Mouse (Mus musculus): ENCODE data around the gene Ube2cbp. TPM values are rescaled to one million over a fixed set of nuclear protein-coding genes. Genes with fewer than 3 reads are reported as not detected.

Gene Ube2cbp
- polyA plus RNA-seq, 1 experiment, result 0.77 TPM

DNA sequence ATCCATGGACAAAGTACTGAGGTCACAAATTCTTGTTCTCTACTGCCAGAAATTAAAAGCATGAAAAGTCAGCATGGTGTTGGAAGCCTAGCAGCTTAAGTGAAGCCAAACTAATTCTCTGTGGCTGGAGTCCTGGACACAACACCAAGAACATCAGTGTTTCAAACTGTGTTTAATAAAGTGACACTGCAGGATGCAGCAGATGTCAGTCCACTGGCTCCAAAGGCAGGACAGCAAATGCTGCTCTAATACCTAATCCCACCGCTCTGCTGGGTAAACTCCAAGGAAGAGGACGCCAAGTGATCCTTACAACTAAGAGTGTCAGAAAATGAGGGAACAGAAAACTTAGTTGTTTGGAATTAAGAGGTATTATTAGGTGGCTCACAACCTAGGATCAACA is 158.2 kb downstream of the Ube2cbp start:
- H3K4me3 ChIP-seq (replicated peaks; ENCODE audit: extremely low read depth, low read depth, low read length), result no peak overlapping the region
- WGBS, result 95% methylated on average over 2 of the region's 2 CpGs
- no peak for TF ChIP-seq POLR2A (IDR thresholded peaks at IDR 0.05; ENCODE audit: borderline replicate concordance, extremely low read depth, low read depth, low read length)
- no peak for TF ChIP-seq CTCF (IDR thresholded peaks at IDR 0.05; ENCODE audit: insufficient read depth, low read length)
- no peak for DNase-seq
- H3K4me1 ChIP-seq (ENCODE audit: control insufficient read depth, insufficient read depth, low read length), result no peaks in the 10 kb centered on the region

DNA sequence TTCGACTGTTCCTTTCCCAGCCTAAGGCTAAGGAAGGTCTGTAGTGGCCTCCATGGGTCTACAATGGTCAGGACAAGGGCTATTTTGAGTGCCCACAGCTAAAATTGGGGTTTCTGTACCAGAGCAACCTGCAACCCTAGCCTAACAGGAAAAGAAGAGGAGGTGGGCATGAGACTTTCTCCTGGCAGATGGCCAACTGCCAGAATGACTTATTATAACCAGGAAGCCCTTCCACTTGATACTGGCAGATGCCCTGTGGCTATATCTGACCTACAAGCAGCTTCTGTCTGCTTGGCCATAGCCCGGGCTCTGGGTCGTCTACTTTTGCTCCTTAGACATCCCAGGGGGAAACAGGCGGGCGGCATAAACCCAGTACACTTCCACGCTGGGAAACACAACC is 163.3 kb downstream of the Ube2cbp start:
- no peak overlapping the region for H3K4me3 ChIP-seq (replicated peaks; ENCODE audit: extremely low read depth, low read depth, low read length)
- no peaks in the 10 kb centered on the region for H3K4me1 ChIP-seq (ENCODE audit: control insufficient read depth, insufficient read depth, low read length)
- WGBS, result 47% methylated on average over 6 of the region's 6 CpGs
- no peak for DNase-seq
- TF ChIP-seq CTCF (IDR thresholded peaks at IDR 0.05; ENCODE audit: insufficient read depth, low read length) (no peak), POLR2A (IDR thresholded peaks at IDR 0.05; ENCODE audit: borderline replicate concordance, extremely low read depth, low read depth, low read length) (no peak)

- TF ChIP-seq POLR2A (IDR thresholded peaks at IDR 0.05; ENCODE audit: borderline replicate concordance, extremely low read depth, low read depth, low read length), result no peak
- TF ChIP-seq CTCF (IDR thresholded peaks at IDR 0.05; ENCODE audit: insufficient read depth, low read length), result no peak
- 46% methylated on average over 8 of the region's 8 CpGs for WGBS
These were observed 166.2 kb downstream of the Ube2cbp start for GRCm38 (mm10) chr9:86298596-86298995.

DNA sequence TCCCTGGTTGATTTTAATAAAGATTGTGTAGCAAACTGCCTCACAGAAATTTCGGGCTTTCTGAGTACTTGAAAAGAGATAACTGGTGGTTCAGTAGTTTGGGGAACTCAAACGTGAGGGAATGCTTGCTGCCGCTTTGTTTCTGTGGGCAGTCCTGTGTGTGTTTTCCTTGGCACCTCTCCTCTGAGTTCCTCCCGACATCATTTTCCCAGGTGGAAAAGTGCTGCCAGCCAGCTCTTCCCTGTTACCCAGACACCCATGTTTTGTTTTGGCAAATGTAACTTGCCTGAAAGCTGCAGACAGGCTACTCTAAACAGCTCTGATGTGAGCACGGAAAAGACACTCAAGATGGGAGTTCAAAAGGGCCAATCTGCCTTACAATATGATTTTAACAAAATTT is 166.6 kb downstream of the Ube2cbp start:
- no peak for DNase-seq

More at GRCm38 (mm10) chr9:86298596-86298995, 166.2 kb downstream of the Ube2cbp start:
- DNase-seq, result no peak
- H3K4me1 ChIP-seq (ENCODE audit: control insufficient read depth, insufficient read depth, low read length), result no peaks in the 10 kb centered on the region
- H3K4me3 ChIP-seq (replicated peaks; ENCODE audit: extremely low read depth, low read depth, low read length), result no peak overlapping the region

DNA sequence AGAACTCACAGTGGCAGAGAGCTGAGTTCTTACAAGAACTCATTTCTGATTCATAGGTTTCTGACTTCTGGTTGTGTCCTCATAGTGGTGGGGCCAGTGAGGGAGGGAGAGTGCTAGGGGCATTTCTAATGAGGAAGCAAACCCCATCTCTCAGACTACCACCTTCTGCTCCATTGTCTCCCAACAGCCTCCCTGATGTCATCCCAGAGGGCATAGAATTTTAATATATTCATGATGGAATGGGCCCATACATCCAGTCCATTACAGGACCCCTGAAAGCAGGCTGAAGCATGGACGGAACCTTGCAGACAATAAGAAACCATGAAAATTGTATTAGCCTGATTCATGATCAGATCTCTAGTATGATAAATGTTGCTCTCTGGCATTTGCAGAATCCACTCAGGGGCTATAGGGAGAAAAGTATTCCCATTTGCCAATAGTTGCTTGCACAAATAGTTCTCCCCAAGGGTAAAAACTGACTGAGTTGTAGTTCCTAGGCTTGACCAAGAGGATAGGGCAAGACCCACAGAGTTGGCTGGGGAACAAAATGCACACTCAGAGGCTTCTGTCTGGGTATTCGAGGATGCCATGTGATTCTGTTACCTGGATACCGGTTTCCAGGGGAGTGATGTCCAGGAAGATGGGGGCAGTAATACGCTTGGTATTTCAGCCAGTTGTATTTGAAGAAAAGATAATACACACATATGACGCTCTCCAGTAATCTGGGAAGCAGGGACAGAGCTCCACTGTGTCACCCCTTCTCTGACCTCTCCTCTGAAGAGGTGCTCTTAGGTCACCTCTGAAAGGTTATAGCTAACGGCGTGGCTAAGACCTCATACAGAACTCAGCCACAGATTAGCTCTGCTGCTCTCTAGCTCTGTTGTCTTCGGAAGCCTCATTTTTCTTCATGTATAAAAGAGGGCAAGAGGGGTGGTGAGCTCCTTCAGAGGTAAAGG is 167.8 kb downstream of the Ube2cbp start:
- DNase-seq, result no peak
- Histone ChIP-seq H3K4me3 (replicated peaks; ENCODE audit: extremely low read depth, low read depth, low read length) (no peak overlapping the region), H3K4me1 (ENCODE audit: control insufficient read depth, insufficient read depth, low read length) (no peaks in the 10 kb centered on the region)
- 79% methylated on average over 8 of the region's 8 CpGs for WGBS
- TF ChIP-seq CTCF (IDR thresholded peaks at IDR 0.05; ENCODE audit: insufficient read depth, low read length) (no peak), POLR2A (IDR thresholded peaks at IDR 0.05; ENCODE audit: borderline replicate concordance, extremely low read depth, low read depth, low read length) (no peak)

More for the DNA sequence above, 166.6 kb downstream of the Ube2cbp start:
- TF ChIP-seq CTCF (IDR thresholded peaks at IDR 0.05; ENCODE audit: insufficient read depth, low read length), result no peak
- no peak overlapping the region for H3K4me3 ChIP-seq (replicated peaks; ENCODE audit: extremely low read depth, low read depth, low read length)
- no peaks in the 10 kb centered on the region for H3K4me1 ChIP-seq (ENCODE audit: control insufficient read depth, insufficient read depth, low read length)
- 18% methylated on average over 5 of the region's 5 CpGs for WGBS

- no peaks in the 10 kb centered on the region for H3K4me1 ChIP-seq (ENCODE audit: control insufficient read depth, insufficient read depth, low read length)
- TF ChIP-seq CTCF (IDR thresholded peaks at IDR 0.05; ENCODE audit: insufficient read depth, low read length) (no peak), POLR2A (IDR thresholded peaks at IDR 0.05; ENCODE audit: borderline replicate concordance, extremely low read depth, low read depth, low read length) (no peak)
- 66% methylated on average over 3 of the region's 3 CpGs for WGBS
- DNase-seq, result no peak
- no peak overlapping the region for H3K4me3 ChIP-seq (replicated peaks; ENCODE audit: extremely low read depth, low read depth, low read length)
These were observed 177.2 kb downstream of the Ube2cbp start for GRCm38 (mm10) chr9:86287570-86287954.

DNA sequence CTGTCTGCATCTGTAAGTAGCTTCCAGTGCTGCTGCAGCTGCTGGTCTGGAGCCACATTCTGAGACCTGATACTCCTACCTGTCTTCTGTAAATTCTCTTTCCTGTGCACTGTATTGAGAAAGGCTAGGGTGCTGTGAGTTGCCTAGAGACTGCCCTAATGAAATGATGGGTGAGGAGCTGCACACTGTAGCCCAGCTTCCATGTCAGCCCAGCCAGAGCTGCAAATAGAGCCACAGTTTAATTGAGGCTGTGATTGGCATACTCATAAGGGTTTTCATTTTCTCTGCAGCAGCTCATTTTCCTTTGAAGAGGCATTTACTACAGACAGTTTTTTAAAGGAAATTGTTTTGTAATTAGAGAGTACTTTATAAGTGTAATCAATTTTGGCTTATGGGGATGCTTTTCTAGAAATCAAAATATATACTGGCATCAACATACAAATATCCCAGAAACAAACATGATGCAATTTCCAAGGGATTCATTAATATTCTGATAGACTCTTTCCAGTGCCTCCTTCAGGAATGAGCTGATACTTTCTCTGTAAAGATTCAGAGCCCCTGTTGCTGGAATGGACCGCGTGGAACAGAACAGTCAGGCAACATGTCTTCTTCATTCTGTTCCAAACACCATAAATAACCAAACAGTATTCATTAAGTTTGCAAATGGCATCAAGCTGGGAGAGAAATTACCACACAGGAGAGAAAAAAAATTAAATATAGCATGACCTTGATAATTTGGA is 177.8 kb downstream of the Ube2cbp start:
- 99% methylated on average over 2 of the region's 2 CpGs for WGBS
- Histone ChIP-seq H3K4me3 (replicated peaks; ENCODE audit: extremely low read depth, low read depth, low read length) (no peak overlapping the region), H3K4me1 (ENCODE audit: control insufficient read depth, insufficient read depth, low read length) (no peaks in the 10 kb centered on the region)
- TF ChIP-seq POLR2A (IDR thresholded peaks at IDR 0.05; ENCODE audit: borderline replicate concordance, extremely low read depth, low read depth, low read length) (no peak), CTCF (IDR thresholded peaks at IDR 0.05; ENCODE audit: insufficient read depth, low read length) (no peak)
- DNase-seq, result no peak

DNA sequence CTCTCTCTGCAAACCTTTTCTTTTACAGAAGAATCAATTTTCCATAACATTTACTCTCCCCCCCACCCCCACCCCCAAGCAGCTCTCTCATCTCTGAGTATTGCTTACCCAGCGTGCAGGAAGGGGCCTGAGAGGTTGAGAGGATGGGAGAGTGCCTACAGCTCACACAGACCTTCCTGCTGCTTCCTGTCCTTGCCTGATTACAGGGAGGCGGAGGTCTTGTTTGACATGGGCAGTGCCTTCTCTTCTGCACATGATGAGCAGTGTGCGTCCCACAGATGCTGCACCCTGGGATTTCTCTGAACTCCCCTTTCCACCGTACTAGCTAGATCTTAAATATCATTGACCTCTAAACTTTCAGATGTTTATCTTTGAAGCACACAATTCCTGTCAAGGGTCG is 182.2 kb downstream of the Ube2cbp start:
- no peak for DNase-seq
- WGBS, result 38% methylated on average over 5 of the region's 5 CpGs
- Histone ChIP-seq H3K4me1 (ENCODE audit: control insufficient read depth, insufficient read depth, low read length) (no peaks in the 10 kb centered on the region), H3K4me3 (replicated peaks; ENCODE audit: extremely low read depth, low read depth, low read length) (no peak overlapping the region)
- TF ChIP-seq POLR2A (IDR thresholded peaks at IDR 0.05; ENCODE audit: borderline replicate concordance, extremely low read depth, low read depth, low read length) (no peak), CTCF (IDR thresholded peaks at IDR 0.05; ENCODE audit: insufficient read depth, low read length) (no peak)

- no peak overlapping the region for H3K4me3 ChIP-seq (replicated peaks; ENCODE audit: extremely low read depth, low read depth, low read length)
- 70% methylated on average over 4 of the region's 4 CpGs for WGBS
- no peak for TF ChIP-seq POLR2A (IDR thresholded peaks at IDR 0.05; ENCODE audit: borderline replicate concordance, extremely low read depth, low read depth, low read length)
- no peak for TF ChIP-seq CTCF (IDR thresholded peaks at IDR 0.05; ENCODE audit: insufficient read depth, low read length)
These were observed 183.6 kb downstream of the Ube2cbp start for GRCm38 (mm10) chr9:86281147-86281467.

More at GRCm38 (mm10) chr9:86281147-86281467, 183.6 kb downstream of the Ube2cbp start:
- H3K4me1 ChIP-seq (ENCODE audit: control insufficient read depth, insufficient read depth, low read length), result no peaks in the 10 kb centered on the region
- DNase-seq, result no peak
